Mouse (Mus musculus) liver, adult 2 months (tissue): ENCODE measurements around the gene Afm. TPM values are rescaled to one million over a fixed set of nuclear protein-coding genes. Genes with fewer than 3 reads are reported as not detected.

ENCODE experiments used
- DNase-seq: peaks from one replicate; pipeline ENCODE4 v3.0.0-alpha.2; 2011; ENCODE audit warnings: low read depth, low spot score; ENCODE audit errors: extremely low read depth
- H3K27ac ChIP-seq: fragments of 200-500 bp; replicated peaks from 2 replicates; pipeline ENCODE4 v1.5.1; 2012; ENCODE audit warnings: low read depth, mild to moderate bottlenecking, control low read depth, inconsistent platforms, low read length; ENCODE audit not compliant: insufficient read depth
- H3K27me3 ChIP-seq: fragments of 200-500 bp; 2 replicates; pipeline ENCODE4 v1.6.1; 2012; ENCODE audit warnings: mild to moderate bottlenecking, moderate library complexity, low read length, inconsistent platforms; ENCODE audit not compliant: control insufficient read depth, insufficient read depth
- H3K36me3 ChIP-seq: fragments of 200-500 bp; 2 replicates; pipeline ENCODE4 v1.6.1; 2012; ENCODE audit warnings: low read length, inconsistent platforms; ENCODE audit not compliant: control insufficient read depth, insufficient read depth
- H3K4me1 ChIP-seq: fragments of 200-500 bp; 2 replicates; pipeline ENCODE4 v1.6.1; 2011; ENCODE audit warnings: low read length; ENCODE audit not compliant: control insufficient read depth, insufficient read depth
- H3K4me3 ChIP-seq: fragments of 200-500 bp; 2 replicates; pipeline ENCODE4 v1.5.1; 2011; ENCODE audit warnings: low read depth, mild to moderate bottlenecking, control low read depth, low read length, moderate library complexity; ENCODE audit not compliant: insufficient read depth
- H3K79me2 ChIP-seq: fragments of 200-500 bp; 2 replicates; pipeline ENCODE4 v1.6.1; 2012; ENCODE audit warnings: inconsistent platforms, mild to moderate bottlenecking, low read length, moderate library complexity; ENCODE audit not compliant: control insufficient read depth, insufficient read depth
- H3K9ac ChIP-seq: fragments of 200-500 bp; 2 replicates; pipeline ENCODE4 v1.6.1; 2012; ENCODE audit warnings: low read depth, mild to moderate bottlenecking, control low read depth, inconsistent platforms, low read length
- CTCF ChIP-seq: fragments of 200-500 bp; IDR thresholded peaks from 2 replicates; pipeline ENCODE4 v1.5.1; 2011; ENCODE audit warnings: low read depth, low read length, control low read depth
- POLR2A ChIP-seq: fragments of 200-500 bp; IDR thresholded peaks from 2 replicates; pipeline ENCODE4 v1.6.1; 2011; ENCODE audit warnings: low read length, control low read depth; ENCODE audit not compliant: insufficient read depth; ENCODE audit errors: extremely low read depth
- WGBS: fragments of 180-500 bp; shearing (Covaris S2); methylation state at CpG from one replicate; pipeline ENCODE4 v1.1.7; 2018; 5-methylcytosine and 5-hydroxymethylcytosine counted together
- polyA plus RNA-seq: library from polyadenylated mRNA; depleted of rRNA; stranded (reverse); fragments of >200 nt; gene quantifications from 2 replicates; pipeline ENCODE4 v1.2.3, GENCODE M21; 2012; rRNA removed
- total RNA-seq: library from RNA; depleted of rRNA; stranded (reverse); fragments of >200 nt; gene quantifications from 2 replicates; pipeline ENCODE4 v1.2.3, GENCODE M21; 2014; rRNA removed

Gene Afm
- total and polyA plus RNA-seq, 2 experiments, result 108 to 234 TPM

DNA sequence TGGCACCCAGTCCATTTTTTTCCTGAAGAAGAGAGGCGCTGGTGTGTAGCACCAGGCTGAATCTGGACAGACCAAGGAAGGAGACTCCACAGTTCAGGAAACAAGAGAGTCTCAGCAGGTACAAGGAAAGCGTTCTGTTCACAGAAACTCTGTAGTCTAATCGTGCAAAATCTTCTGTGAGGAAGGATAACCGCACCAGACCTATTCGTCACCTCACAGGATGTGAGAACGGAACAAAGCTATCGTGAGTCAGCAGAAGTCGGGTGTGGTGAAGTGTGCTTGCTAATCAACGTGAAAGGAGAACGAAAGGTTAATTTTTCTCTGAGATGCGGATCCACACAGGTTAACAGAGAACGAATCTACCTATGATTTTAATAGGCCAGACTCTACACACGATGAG, 76.2 kb downstream of the Afm start:
- Histone ChIP-seq H3K27ac (no peak overlapping the region), H3K27me3 (no peaks in the 10 kb centered on the region), H3K9ac (no peak overlapping the region), H3K4me1 (no peaks in the 10 kb centered on the region), H3K36me3 (peaks cover 39% of the 10 kb centered on the region), H3K79me2 (no peaks in the 10 kb centered on the region), H3K4me3 (no peak overlapping the region)
- 75% methylated on average over 13 of the region's 13 CpGs for WGBS
- DNase-seq, result no peak
- no peak for TF ChIP-seq CTCF
- no peak for TF ChIP-seq POLR2A

DNA sequence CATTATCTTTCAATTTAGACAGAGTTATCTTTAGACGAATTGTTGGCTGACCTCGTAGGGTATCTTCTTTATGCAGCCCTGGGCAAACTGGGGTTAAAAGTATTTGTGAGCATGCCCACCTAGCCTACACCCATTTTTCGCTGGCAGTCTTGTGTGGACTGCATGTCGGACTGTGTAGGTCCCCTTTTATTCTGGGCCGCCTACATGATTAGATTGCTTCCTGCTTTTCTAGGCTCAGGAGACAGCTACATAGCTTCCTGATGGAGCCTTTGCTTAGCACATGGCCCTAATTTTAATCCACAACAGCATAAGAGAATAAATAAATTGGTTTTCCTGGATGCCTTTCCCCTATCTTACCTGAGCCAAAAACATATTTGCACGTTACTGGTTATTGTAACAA, 77.4 kb downstream of the Afm start:
- no peak overlapping the region for H3K9ac ChIP-seq
- H3K4me1 ChIP-seq, result no peaks in the 10 kb centered on the region
- H3K27ac ChIP-seq, result no peak overlapping the region
- H3K79me2 ChIP-seq, result no peaks in the 10 kb centered on the region
- no peak overlapping the region for H3K4me3 ChIP-seq
- DNase-seq, result no peak
- WGBS, result 88% methylated on average over 6 of the region's 6 CpGs
- TF ChIP-seq POLR2A (no peak), CTCF (no peak)
- peaks cover 37% of the 10 kb centered on the region for H3K36me3 ChIP-seq
- no peaks in the 10 kb centered on the region for H3K27me3 ChIP-seq

GRCm38 (mm10) chr5:90601469-90601868, 82.7 kb downstream of the Afm start:
- TF ChIP-seq POLR2A, result no peak
- TF ChIP-seq CTCF, result peak; percentile 23
- Histone ChIP-seq H3K27me3 (no peaks in the 10 kb centered on the region), H3K4me3 (no peak overlapping the region), H3K27ac (no peak overlapping the region), H3K79me2 (no peaks in the 10 kb centered on the region), H3K36me3 (peaks cover 33% of the 10 kb centered on the region), H3K9ac (no peak overlapping the region), H3K4me1 (no peaks in the 10 kb centered on the region)
- peak; percentile 33 for DNase-seq
- 14% methylated on average over 6 of the region's 6 CpGs for WGBS

Other genes with a start within 250 kb of the Afm start
- 37.8 and 40.9 TPM in 2 replicates for gene Ankrd17, start 152.4 kb upstream of the Afm start, total RNA-seq
- 11.0 and 12.7 TPM in 2 replicates for gene Ankrd17, start 152.4 kb upstream of the Afm start, polyA plus RNA-seq
- 1.2 and 1.3 TPM in 2 replicates for gene Gm9958, start 151.7 kb upstream of the Afm start, total RNA-seq
- gene Gm9958, start 151.7 kb upstream of the Afm start, polyA plus RNA-seq, result 0.87 and 0.97 TPM in 2 replicates
- gene Alb, start 58.0 kb upstream of the Afm start, total RNA-seq, result 64,755 and 74,209 TPM in 2 replicates
- gene Alb, start 58.0 kb upstream of the Afm start, polyA plus RNA-seq, result 38,500 and 40,596 TPM in 2 replicates
- 1.3 and 1.9 TPM in 2 replicates for gene Afp, start 28.2 kb upstream of the Afm start, total RNA-seq
- gene Afp, start 28.2 kb upstream of the Afm start, polyA plus RNA-seq, result 0.10 and 0.23 TPM in 2 replicates
- 22.2 and 39.4 TPM in 2 replicates for gene 5830473C10Rik, start 42.2 kb downstream of the Afm start, total RNA-seq
- 20.6 and 36.0 TPM in 2 replicates for gene 5830473C10Rik, start 42.2 kb downstream of the Afm start, polyA plus RNA-seq
- 24.6 and 30.1 TPM in 2 replicates for gene Rassf6, start 121.7 kb downstream of the Afm start, total RNA-seq
- 3.2 and 3.9 TPM in 2 replicates for gene Rassf6, start 121.7 kb downstream of the Afm start, polyA plus RNA-seq
- gene Cxcl5, start 240.4 kb downstream of the Afm start, total RNA-seq, result 0.09 TPM in 1 of 2 replicates, not detected in the other
- 0.05 and 0.06 TPM in 2 replicates for gene Cxcl5, start 240.4 kb downstream of the Afm start, polyA plus RNA-seq
- 0.65 and 1.1 TPM in 2 replicates for gene Ppbp, start 249.6 kb downstream of the Afm start, total RNA-seq
- 1.5 TPM in 1 of 2 replicates, not detected in the other for gene Ppbp, start 249.6 kb downstream of the Afm start, polyA plus RNA-seq